Mouse (Mus musculus) embryonic facial prominence, embryonic 15.5 days (tissue): ENCODE measurements around the gene Rab27a. TPM values are rescaled to one million over a fixed set of nuclear protein-coding genes. Genes with fewer than 3 reads are reported as not detected.

Experiments used
- ATAC-seq: fragments of 200-750 bp; cut with Nextera tagmentation; 2 replicates; pipeline ENCODE4 v1.8.0; 2017; ENCODE audit warnings: low read depth, moderate TSS enrichment; ENCODE audit not compliant: insufficient number of reproducible peaks, low FRiP score, low TSS enrichment
- H3K27ac ChIP-seq: fragments of 300-500 bp; sonication (generic); replicated peaks from 2 replicates; pipeline ENCODE4 v1.5.1; 2015; ENCODE audit warnings: mild to moderate bottlenecking, inconsistent platforms
- H3K27me3 ChIP-seq: fragments of 300-500 bp; sonication (generic); 2 replicates; pipeline ENCODE4 v1.6.1; 2015; ENCODE audit warnings: inconsistent platforms
- H3K36me3 ChIP-seq: fragments of 300-500 bp; sonication (generic); 2 replicates; pipeline ENCODE4 v1.6.1; 2015; ENCODE audit warnings: mild to moderate bottlenecking, inconsistent platforms
- H3K4me1 ChIP-seq: fragments of 300-500 bp; sonication (generic); 2 replicates; pipeline ENCODE4 v1.6.1; 2015; ENCODE audit warnings: inconsistent platforms
- H3K4me2 ChIP-seq: fragments of 300-500 bp; sonication (generic); replicated peaks from 2 replicates; pipeline ENCODE4 v1.6.1; 2015; ENCODE audit warnings: mild to moderate bottlenecking, inconsistent platforms
- H3K4me3 ChIP-seq: fragments of 300-500 bp; sonication (generic); replicated peaks from 2 replicates; pipeline ENCODE4 v1.5.1; 2015; ENCODE audit warnings: mild to moderate bottlenecking, inconsistent platforms
- H3K9ac ChIP-seq: fragments of 300-500 bp; sonication (generic); 2 replicates; pipeline ENCODE4 v1.6.1; 2015; ENCODE audit warnings: inconsistent platforms
- H3K9me3 ChIP-seq: fragments of 300-500 bp; sonication (generic); replicated peaks from 2 replicates; pipeline ENCODE4 v1.6.1; 2016; ENCODE audit warnings: inconsistent platforms
- WGBS: fragments of 180-500 bp; shearing (Covaris S2); methylation state at CpG from one replicate; pipeline ENCODE4 v1.1.7; 2015; 5-methylcytosine and 5-hydroxymethylcytosine counted together
- polyA plus RNA-seq: library from polyadenylated mRNA; unstranded; fragments of >200 nt; fragmentation: Nextera tagmentation; extraction: Ambion mirVana; gene quantifications from 2 replicates; pipeline ENCODE4 v1.2.1, GENCODE M21; 2015

Rab27a gene
- polyA plus RNA-seq, 1 experiment from 2014 or later = 9.5 TPM

GRCm38 (mm10) chr9:73047906-73048305 lies 3.3 kb downstream of the Rab27a start:
- Histone ChIP-seq H3K36me3 (no peaks in the 10 kb centered on the region), H3K27ac (no peak overlapping the region), H3K4me1 (peaks cover 28% of the 10 kb centered on the region), H3K9ac (no peak overlapping the region), H3K4me2 (no peak overlapping the region), H3K4me3 (no peak overlapping the region), H3K27me3 (no peaks in the 10 kb centered on the region), H3K9me3 (no peaks in the 10 kb centered on the region)
- WGBS = 80% methylated on average over 2 of the region's 2 CpGs
- ATAC-seq = no peak

GRCm38 (mm10) chr9:73048927-73049326 lies 4.3 kb downstream of the Rab27a start:
- 16% methylated on average over 4 of the region's 4 CpGs for WGBS
- H3K27ac ChIP-seq = no peak overlapping the region
- H3K27me3 ChIP-seq = no peaks in the 10 kb centered on the region
- no peak overlapping the region for H3K4me3 ChIP-seq
- H3K4me2 ChIP-seq = no peak overlapping the region
- peaks cover 26% of the 10 kb centered on the region for H3K4me1 ChIP-seq
- H3K9ac ChIP-seq = no peak overlapping the region
- no peaks in the 10 kb centered on the region for H3K36me3 ChIP-seq
- H3K9me3 ChIP-seq = no peaks in the 10 kb centered on the region
- ATAC-seq = no peak

GRCm38 (mm10) chr9:73049833-73050232 lies 5.2 kb downstream of the Rab27a start:
- no peak overlapping the region for H3K9ac ChIP-seq
- no peak overlapping the region for H3K27ac ChIP-seq
- H3K4me2 ChIP-seq = no peak overlapping the region
- no peaks in the 10 kb centered on the region for H3K9me3 ChIP-seq
- no peak for ATAC-seq
- H3K4me3 ChIP-seq = no peak overlapping the region
- 74% methylated on average over 5 of the region's 5 CpGs for WGBS
- H3K4me1 ChIP-seq = peaks cover 17% of the 10 kb centered on the region; the same call in 1 of the 2 replicates
- H3K36me3 ChIP-seq = no peaks in the 10 kb centered on the region
- no peaks in the 10 kb centered on the region for H3K27me3 ChIP-seq

- no peak overlapping the region for H3K9ac ChIP-seq
- no peak for ATAC-seq
- H3K4me1 ChIP-seq = peaks cover 9% of the 10 kb centered on the region; the same call in 1 of the 2 replicates
- no peak overlapping the region for H3K27ac ChIP-seq
- WGBS = 49% methylated on average over 8 of the region's 8 CpGs
- no peaks in the 10 kb centered on the region for H3K27me3 ChIP-seq
- no peaks in the 10 kb centered on the region for H3K36me3 ChIP-seq
- no peaks in the 10 kb centered on the region for H3K9me3 ChIP-seq
- no peak overlapping the region for H3K4me3 ChIP-seq
- no peak overlapping the region for H3K4me2 ChIP-seq
Measured at GRCm38 (mm10) chr9:73050606-73051005, 6.0 kb downstream of the Rab27a start.

- WGBS = 58% methylated on average over 10 of the region's 10 CpGs
- H3K27ac ChIP-seq = no peak overlapping the region
- H3K27me3 ChIP-seq = no peaks in the 10 kb centered on the region
- H3K9me3 ChIP-seq = no peaks in the 10 kb centered on the region
- no peak overlapping the region for H3K4me2 ChIP-seq
- no peak for ATAC-seq
- H3K36me3 ChIP-seq = no peaks in the 10 kb centered on the region
- H3K4me1 ChIP-seq = 0 out of 2 replicates have a peak, but pooled peaks cover 6% of the 10 kb centered on the region
- no peak overlapping the region for H3K4me3 ChIP-seq
- H3K9ac ChIP-seq = no peak overlapping the region
Measured at GRCm38 (mm10) chr9:73055441-73055911, 10.8 kb downstream of the Rab27a start.

GRCm38 (mm10) chr9:73059224-73059623 lies 14.6 kb downstream of the Rab27a start:
- Histone ChIP-seq H3K27ac (no peak overlapping the region), H3K4me2 (no peak overlapping the region), H3K9me3 (no peaks in the 10 kb centered on the region), H3K4me3 (no peak overlapping the region), H3K9ac (no peak overlapping the region), H3K36me3 (no peaks in the 10 kb centered on the region), H3K27me3 (no peaks in the 10 kb centered on the region), H3K4me1 (peaks cover 11% of the 10 kb centered on the region)
- ATAC-seq = no peak
- WGBS = 82% methylated on average over 4 of the region's 4 CpGs

GRCm38 (mm10) chr9:73063621-73064290 lies 19.1 kb downstream of the Rab27a start:
- H3K4me3 ChIP-seq = peak overlapping the region; percentile 3; the same call in 1 of the 2 replicates
- peak overlapping the region; percentile 40 for H3K4me2 ChIP-seq
- peaks cover 32% of the 10 kb centered on the region for H3K4me1 ChIP-seq
- H3K36me3 ChIP-seq = no peaks in the 10 kb centered on the region
- ATAC-seq = no peak
- no peaks in the 10 kb centered on the region for H3K9me3 ChIP-seq
- no peak overlapping the region for H3K9ac ChIP-seq
- 15% methylated on average over 15 of the region's 15 CpGs for WGBS
- H3K27me3 ChIP-seq = no peaks in the 10 kb centered on the region
- peak overlapping the region; percentile 48; the same call in 1 of the 2 replicates for H3K27ac ChIP-seq

- peak overlapping the region; percentile 39 for H3K4me2 ChIP-seq
- H3K9ac ChIP-seq = no peak overlapping the region
- peak overlapping the region; percentile 9; the same call in 1 of the 2 replicates for H3K4me3 ChIP-seq
- peak; percentile 76 for ATAC-seq
- 6% methylated on average over 10 of the region's 10 CpGs for WGBS
- H3K36me3 ChIP-seq = no peaks in the 10 kb centered on the region
- H3K4me1 ChIP-seq = peaks cover 32% of the 10 kb centered on the region
- H3K27me3 ChIP-seq = no peaks in the 10 kb centered on the region
- peak overlapping the region; percentile 84 for H3K27ac ChIP-seq
- H3K9me3 ChIP-seq = no peaks in the 10 kb centered on the region
Measured at GRCm38 (mm10) chr9:73067086-73067485, 22.4 kb downstream of the Rab27a start.

- Histone ChIP-seq H3K27ac (peak overlapping the region; percentile 84), H3K4me3 (no peak overlapping the region), H3K4me1 (peaks cover 30% of the 10 kb centered on the region), H3K4me2 (peak overlapping the region; percentile 39), H3K9ac (no peak overlapping the region), H3K27me3 (no peaks in the 10 kb centered on the region), H3K9me3 (no peaks in the 10 kb centered on the region), H3K36me3 (no peaks in the 10 kb centered on the region)
- WGBS = 29% methylated on average over 6 of the region's 6 CpGs
- ATAC-seq = peak; percentile 66
Measured at GRCm38 (mm10) chr9:73068230-73068679, 23.6 kb downstream of the Rab27a start.

GRCm38 (mm10) chr9:73068688-73069087 lies 24.0 kb downstream of the Rab27a start:
- no peak overlapping the region for H3K9ac ChIP-seq
- WGBS = 76% methylated on average over 6 of the region's 6 CpGs
- H3K4me1 ChIP-seq = peaks cover 26% of the 10 kb centered on the region
- no peaks in the 10 kb centered on the region for H3K36me3 ChIP-seq
- no peak overlapping the region for H3K4me2 ChIP-seq
- H3K27me3 ChIP-seq = no peaks in the 10 kb centered on the region
- peak overlapping the region; percentile 84 for H3K27ac ChIP-seq
- no peak overlapping the region for H3K4me3 ChIP-seq
- H3K9me3 ChIP-seq = no peaks in the 10 kb centered on the region
- no peak for ATAC-seq

GRCm38 (mm10) chr9:73070971-73071659 lies 26.5 kb downstream of the Rab27a start:
- no peaks in the 10 kb centered on the region for H3K27me3 ChIP-seq
- H3K9ac ChIP-seq = no peak overlapping the region
- H3K36me3 ChIP-seq = no peaks in the 10 kb centered on the region
- peaks cover 15% of the 10 kb centered on the region for H3K4me1 ChIP-seq
- H3K4me2 ChIP-seq = no peak overlapping the region
- no peaks in the 10 kb centered on the region for H3K9me3 ChIP-seq
- H3K4me3 ChIP-seq = no peak overlapping the region
- no peak for ATAC-seq
- WGBS = 72% methylated on average over 10 of the region's 10 CpGs
- no peak overlapping the region for H3K27ac ChIP-seq
